Mouse (Mus musculus): ENCODE measurements around the gene Gm17349. TPM values are rescaled to one million over a fixed set of nuclear protein-coding genes. Genes with fewer than 3 reads are reported as not detected.
A peak's percentile ranks its signal among the peaks of the same experiment; 100 is the strongest.
"Not testable (repeated sequence)": the region's sequence is repeated elsewhere in the genome, so short reads cannot be mapped to it uniquely, and the experiment has no call there.

Gm17349 gene
- polyA plus RNA-seq, 1 experiment from 2014 or later = not detected

DNA sequence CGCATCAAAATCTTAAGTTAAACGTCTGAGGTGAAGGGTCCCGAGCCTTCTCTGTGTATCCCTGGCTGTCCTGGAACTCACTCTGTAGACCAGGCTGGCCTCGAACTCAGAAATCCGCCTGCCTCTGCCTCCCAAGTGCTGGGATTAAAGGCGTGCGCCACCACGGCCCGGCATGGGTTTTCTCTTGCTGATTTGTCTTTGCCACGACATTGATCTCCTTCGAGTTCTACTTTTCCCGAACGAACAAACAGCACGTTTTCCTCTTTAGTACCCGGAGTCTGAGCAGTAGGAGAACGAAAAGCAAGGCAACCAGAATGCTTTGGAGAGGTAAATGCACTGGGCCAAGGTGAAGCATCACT, 3.7 kb downstream of the Gm17349 start:
- H3K27ac ChIP-seq (replicated peaks; ENCODE audit: low read depth, low read length) = peak overlapping the region; percentile 92; the same call in 1 of the 2 replicates
- H3K4me3 ChIP-seq (ENCODE audit: low read depth, low read length) = peak overlapping the region; percentile 74
- not testable (repeated sequence) for H3K27me3 ChIP-seq (ENCODE audit: control insufficient read depth, insufficient read depth, low read length); H3K9ac ChIP-seq (ENCODE audit: low read length); DNase-seq (ENCODE audit: low spot score); ATAC-seq (ENCODE audit: insufficient number of reproducible peaks, low FRiP score, low TSS enrichment, low read depth); H3K9me3 ChIP-seq (ENCODE audit: control insufficient read depth, low read length)
- H3K4me1 ChIP-seq (ENCODE audit: control insufficient read depth, insufficient read depth, low read length) = peaks cover 18% of the 10 kb centered on the region
- peak overlapping the region; percentile 18; the same call in 1 of the 2 replicates for H3K4me2 ChIP-seq (ENCODE audit: low read depth, severe bottlenecking)
- 50% methylated on average over 16 of the region's 16 CpGs for WGBS
- H3K36me3 ChIP-seq (ENCODE audit: control insufficient read depth, insufficient read depth, low read length) = peaks cover 10% of the 10 kb centered on the region

DNA sequence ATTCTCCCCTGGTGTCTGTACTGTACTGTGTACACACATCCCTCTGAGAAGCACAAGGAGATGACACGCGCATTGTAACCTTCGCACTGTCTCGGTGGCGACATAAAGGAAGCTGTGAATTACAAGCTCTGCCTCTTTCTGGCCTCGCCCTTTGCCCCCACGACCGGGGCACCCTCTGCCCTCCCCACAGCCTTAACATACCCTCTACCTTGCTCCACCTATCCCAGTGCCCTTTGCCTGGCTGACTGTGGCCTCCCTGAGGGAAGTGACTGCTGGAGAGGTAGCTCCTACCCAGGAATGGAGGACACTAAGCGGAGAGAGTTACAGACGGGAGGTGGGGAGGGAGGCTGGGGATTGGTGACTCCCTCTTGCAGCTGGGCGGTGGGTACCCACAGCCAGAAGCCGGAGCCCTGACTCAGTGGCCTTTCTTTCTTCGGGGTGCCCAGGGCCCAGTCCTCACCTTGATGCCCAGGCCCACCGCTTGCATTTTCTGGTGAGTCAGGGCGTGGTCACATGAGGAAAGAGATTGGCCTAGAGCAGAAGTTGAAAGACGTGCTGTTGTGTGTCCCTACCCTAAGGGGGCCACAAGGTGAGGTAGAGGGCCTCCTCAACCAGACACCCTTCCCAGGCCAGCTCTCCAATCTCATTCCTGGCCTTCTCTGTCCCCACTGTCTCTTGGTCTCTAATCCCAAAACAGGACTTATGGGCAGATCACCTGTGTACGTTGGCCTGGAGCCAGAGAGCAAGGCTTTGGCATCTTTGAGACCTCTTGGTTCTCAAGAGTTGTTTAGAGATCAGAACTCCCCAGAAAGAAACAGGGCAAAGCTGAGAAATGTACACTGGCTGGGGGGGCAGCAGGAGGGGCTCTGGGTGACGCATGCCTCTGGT, 4.8 kb downstream of the Gm17349 start:
- Histone ChIP-seq H3K9me3 (ENCODE audit: control insufficient read depth, low read length) (no peaks in the 10 kb centered on the region), H3K36me3 (ENCODE audit: control insufficient read depth, insufficient read depth, low read length) (peaks cover 6% of the 10 kb centered on the region), H3K9ac (ENCODE audit: low read length) (no peak overlapping the region), H3K4me1 (ENCODE audit: control insufficient read depth, insufficient read depth, low read length) (peaks cover 18% of the 10 kb centered on the region), H3K27ac (replicated peaks; ENCODE audit: low read depth, low read length) (no peak overlapping the region), H3K27me3 (ENCODE audit: control insufficient read depth, insufficient read depth, low read length) (peaks cover 4% of the 10 kb centered on the region; the same call in 1 of the 2 replicates), H3K4me2 (ENCODE audit: low read depth, severe bottlenecking) (no peak overlapping the region), H3K4me3 (ENCODE audit: low read depth, low read length) (no peak overlapping the region)
- DNase-seq (ENCODE audit: low spot score) (no peak), ATAC-seq (ENCODE audit: insufficient number of reproducible peaks, low FRiP score, low TSS enrichment, low read depth) (no peak)
- WGBS = 88% methylated on average over 18 of the region's 18 CpGs

DNA sequence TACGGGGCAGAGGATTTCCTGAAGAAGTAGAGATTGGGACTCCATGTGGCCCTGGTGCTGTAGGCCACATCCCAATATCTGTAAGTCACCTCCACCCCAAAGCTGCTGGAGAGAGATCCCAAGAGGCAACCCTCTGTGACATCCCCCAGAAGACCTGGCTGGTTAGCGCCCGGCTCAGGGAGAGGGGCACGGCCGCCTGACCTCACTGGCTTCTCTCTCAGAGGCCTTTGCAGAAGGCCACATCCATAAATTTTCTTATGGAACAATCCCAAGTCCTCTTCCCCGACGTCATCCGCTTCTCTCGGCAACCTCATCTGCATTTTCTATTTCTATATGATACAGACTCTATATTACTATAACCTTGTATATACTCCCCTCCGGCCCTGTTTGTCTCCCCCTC, 5.6 kb downstream of the Gm17349 start:
- H3K4me1 ChIP-seq (ENCODE audit: control insufficient read depth, insufficient read depth, low read length) = peaks cover 17% of the 10 kb centered on the region
- H3K27me3 ChIP-seq (ENCODE audit: control insufficient read depth, insufficient read depth, low read length) = peaks cover 4% of the 10 kb centered on the region; the same call in 1 of the 2 replicates
- H3K4me3 ChIP-seq (ENCODE audit: low read depth, low read length) = no peak overlapping the region
- no peaks in the 10 kb centered on the region for H3K9me3 ChIP-seq (ENCODE audit: control insufficient read depth, low read length)
- H3K4me2 ChIP-seq (ENCODE audit: low read depth, severe bottlenecking) = no peak overlapping the region
- H3K36me3 ChIP-seq (ENCODE audit: control insufficient read depth, insufficient read depth, low read length) = peaks cover 4% of the 10 kb centered on the region
- 83% methylated on average over 10 of the region's 10 CpGs for WGBS
- no peak for ATAC-seq (ENCODE audit: insufficient number of reproducible peaks, low FRiP score, low TSS enrichment, low read depth)
- no peak overlapping the region for H3K27ac ChIP-seq (replicated peaks; ENCODE audit: low read depth, low read length)
- no peak for DNase-seq (ENCODE audit: low spot score)
- H3K9ac ChIP-seq (ENCODE audit: low read length) = no peak overlapping the region

DNA sequence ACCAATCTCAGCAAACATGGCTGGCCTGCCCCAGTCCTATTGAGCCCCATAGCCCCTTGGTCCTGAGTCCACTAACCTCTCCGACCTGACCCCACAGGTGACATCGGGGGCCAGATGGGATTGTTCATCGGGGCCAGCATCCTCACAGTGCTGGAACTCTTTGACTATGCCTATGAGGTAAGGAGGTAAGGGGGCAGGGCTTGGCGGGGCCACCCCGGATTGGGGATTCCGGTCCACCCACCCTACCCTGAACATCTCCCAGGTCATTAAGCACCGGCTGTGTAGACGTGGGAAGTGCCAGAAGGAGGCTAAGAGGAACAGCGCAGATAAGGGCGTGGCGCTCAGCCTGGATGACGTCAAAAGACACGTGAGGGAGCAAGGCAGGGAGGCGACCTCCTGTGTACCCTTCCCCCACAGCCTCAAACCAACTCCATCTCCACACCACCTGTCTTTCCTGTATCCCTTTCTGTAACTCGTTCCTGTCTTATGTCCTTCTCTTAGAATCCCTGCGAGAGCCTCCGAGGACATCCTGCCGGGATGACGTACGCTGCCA, 6.7 kb downstream of the Gm17349 start:
- Histone ChIP-seq H3K36me3 (ENCODE audit: control insufficient read depth, insufficient read depth, low read length) (peaks cover under 1% of the 10 kb centered on the region; the same call in 1 of the 2 replicates), H3K27me3 (ENCODE audit: control insufficient read depth, insufficient read depth, low read length) (peaks cover 4% of the 10 kb centered on the region; the same call in 1 of the 2 replicates), H3K4me2 (ENCODE audit: low read depth, severe bottlenecking) (no peak overlapping the region), H3K9me3 (ENCODE audit: control insufficient read depth, low read length) (no peaks in the 10 kb centered on the region), H3K27ac (replicated peaks; ENCODE audit: low read depth, low read length) (no peak overlapping the region), H3K4me1 (ENCODE audit: control insufficient read depth, insufficient read depth, low read length) (peaks cover 11% of the 10 kb centered on the region), H3K9ac (ENCODE audit: low read length) (no peak overlapping the region), H3K4me3 (ENCODE audit: low read depth, low read length) (no peak overlapping the region)
- no peak for ATAC-seq (ENCODE audit: insufficient number of reproducible peaks, low FRiP score, low TSS enrichment, low read depth)
- WGBS = 32% methylated on average over 20 of the region's 20 CpGs
- no peak for DNase-seq (ENCODE audit: low spot score)

DNA sequence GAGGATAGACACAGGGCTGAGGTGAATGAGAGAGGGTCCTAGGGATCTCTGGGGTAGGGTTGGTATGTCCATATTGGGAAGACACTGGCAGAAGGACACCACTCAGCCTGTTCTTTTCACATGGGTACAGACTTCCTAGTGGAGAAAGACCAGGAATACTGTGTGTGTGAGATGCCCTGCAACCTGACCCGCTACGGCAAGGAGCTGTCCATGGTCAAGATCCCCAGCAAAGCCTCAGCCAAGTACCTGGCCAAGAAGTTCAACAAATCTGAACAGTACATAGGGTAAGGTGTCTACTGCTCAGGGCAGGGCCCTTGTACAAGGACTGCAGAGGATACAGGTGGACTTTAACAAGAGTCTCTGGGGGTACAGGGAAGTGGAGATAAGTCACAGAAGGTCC, 8.0 kb downstream of the Gm17349 start:
- WGBS = 29% methylated on average over 2 of the region's 2 CpGs

DNA sequence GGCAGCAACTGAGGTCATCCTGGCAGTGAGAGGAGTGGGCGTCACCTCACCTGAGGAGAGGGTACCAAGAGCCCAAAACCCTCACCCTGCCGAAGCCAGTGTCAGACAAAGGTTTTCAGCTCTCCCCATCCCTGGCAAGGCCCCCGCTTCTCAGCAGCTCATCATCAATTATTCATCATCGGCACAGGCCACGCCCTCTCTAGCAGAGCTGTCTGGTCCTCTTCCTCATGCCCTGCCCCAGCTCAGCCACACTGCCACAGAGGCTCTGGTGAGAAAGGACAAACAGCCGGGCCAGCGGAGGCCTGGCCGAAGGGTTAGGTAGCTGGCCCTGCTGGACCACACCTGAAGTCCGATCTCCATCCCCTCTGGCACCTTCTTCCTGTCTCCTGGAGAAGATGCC, 13.3 kb downstream of the Gm17349 start:
- ATAC-seq (ENCODE audit: insufficient number of reproducible peaks, low FRiP score, low TSS enrichment, low read depth) = no peak
- H3K4me2 ChIP-seq (ENCODE audit: low read depth, severe bottlenecking) = no peak overlapping the region
- DNase-seq (ENCODE audit: low spot score) = no peak
- 0 out of 2 replicates have a peak, but pooled peaks cover 4% of the 10 kb centered on the region for H3K4me1 ChIP-seq (ENCODE audit: control insufficient read depth, insufficient read depth, low read length)
- H3K27me3 ChIP-seq (ENCODE audit: control insufficient read depth, insufficient read depth, low read length) = peaks cover 6% of the 10 kb centered on the region; the same call in 1 of the 2 replicates
- H3K9ac ChIP-seq (ENCODE audit: low read length) = no peak overlapping the region
- no peaks in the 10 kb centered on the region for H3K36me3 ChIP-seq (ENCODE audit: control insufficient read depth, insufficient read depth, low read length)
- WGBS = 53% methylated on average over 9 of the region's 9 CpGs
- no peaks in the 10 kb centered on the region for H3K9me3 ChIP-seq (ENCODE audit: control insufficient read depth, low read length)
- no peak overlapping the region for H3K4me3 ChIP-seq (ENCODE audit: low read depth, low read length)
- no peak overlapping the region for H3K27ac ChIP-seq (replicated peaks; ENCODE audit: low read depth, low read length)

More for the DNA sequence above, 8.0 kb downstream of the Gm17349 start:
- H3K9me3 ChIP-seq (ENCODE audit: control insufficient read depth, low read length) = no peaks in the 10 kb centered on the region
- ATAC-seq (ENCODE audit: insufficient number of reproducible peaks, low FRiP score, low TSS enrichment, low read depth) (no peak), DNase-seq (ENCODE audit: low spot score) (peak; percentile 51)
- 0 out of 2 replicates have a peak, but pooled peaks cover 3% of the 10 kb centered on the region for H3K4me1 ChIP-seq (ENCODE audit: control insufficient read depth, insufficient read depth, low read length)
- H3K36me3 ChIP-seq (ENCODE audit: control insufficient read depth, insufficient read depth, low read length) = no peaks in the 10 kb centered on the region
- H3K4me3 ChIP-seq (ENCODE audit: low read depth, low read length) = no peak overlapping the region
- no peak overlapping the region for H3K9ac ChIP-seq (ENCODE audit: low read length)
- no peak overlapping the region for H3K4me2 ChIP-seq (ENCODE audit: low read depth, severe bottlenecking)
- no peak overlapping the region for H3K27ac ChIP-seq (replicated peaks; ENCODE audit: low read depth, low read length)
- peaks cover 4% of the 10 kb centered on the region; the same call in 1 of the 2 replicates for H3K27me3 ChIP-seq (ENCODE audit: control insufficient read depth, insufficient read depth, low read length)

DNA sequence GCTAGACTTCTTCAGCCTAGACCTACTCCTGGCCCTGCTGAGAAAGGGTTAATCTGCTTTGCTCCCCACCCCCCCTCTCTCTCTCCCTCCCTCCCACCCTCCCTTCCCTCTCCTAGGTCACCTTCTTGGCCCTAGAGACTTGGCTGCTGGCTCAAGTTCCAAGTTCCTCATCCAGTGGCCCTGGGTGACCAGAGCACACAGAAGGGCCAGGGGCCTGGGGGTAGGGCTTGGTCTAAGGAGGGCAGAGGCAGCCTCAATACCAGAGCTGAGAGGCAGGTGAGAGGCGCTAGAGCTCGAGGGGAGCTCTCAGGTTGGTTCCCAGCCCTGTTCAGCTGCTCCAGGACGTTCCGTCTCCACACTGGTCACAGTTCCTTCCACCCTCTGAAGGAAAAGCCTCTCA, 14.4 kb downstream of the Gm17349 start:
- DNase-seq (ENCODE audit: low spot score) (no peak), ATAC-seq (ENCODE audit: insufficient number of reproducible peaks, low FRiP score, low TSS enrichment, low read depth) (no peak)
- no peak overlapping the region for H3K4me2 ChIP-seq (ENCODE audit: low read depth, severe bottlenecking)
- no peak overlapping the region for H3K27ac ChIP-seq (replicated peaks; ENCODE audit: low read depth, low read length)
- H3K27me3 ChIP-seq (ENCODE audit: control insufficient read depth, insufficient read depth, low read length) = peaks cover 4% of the 10 kb centered on the region; the same call in 1 of the 2 replicates
- H3K9me3 ChIP-seq (ENCODE audit: control insufficient read depth, low read length) = no peaks in the 10 kb centered on the region
- H3K4me1 ChIP-seq (ENCODE audit: control insufficient read depth, insufficient read depth, low read length) = 0 out of 2 replicates have a peak, but pooled peaks cover 4% of the 10 kb centered on the region
- WGBS = 9% methylated on average over 4 of the region's 4 CpGs
- H3K4me3 ChIP-seq (ENCODE audit: low read depth, low read length) = no peak overlapping the region
- no peak overlapping the region for H3K9ac ChIP-seq (ENCODE audit: low read length)
- H3K36me3 ChIP-seq (ENCODE audit: control insufficient read depth, insufficient read depth, low read length) = no peaks in the 10 kb centered on the region

DNA sequence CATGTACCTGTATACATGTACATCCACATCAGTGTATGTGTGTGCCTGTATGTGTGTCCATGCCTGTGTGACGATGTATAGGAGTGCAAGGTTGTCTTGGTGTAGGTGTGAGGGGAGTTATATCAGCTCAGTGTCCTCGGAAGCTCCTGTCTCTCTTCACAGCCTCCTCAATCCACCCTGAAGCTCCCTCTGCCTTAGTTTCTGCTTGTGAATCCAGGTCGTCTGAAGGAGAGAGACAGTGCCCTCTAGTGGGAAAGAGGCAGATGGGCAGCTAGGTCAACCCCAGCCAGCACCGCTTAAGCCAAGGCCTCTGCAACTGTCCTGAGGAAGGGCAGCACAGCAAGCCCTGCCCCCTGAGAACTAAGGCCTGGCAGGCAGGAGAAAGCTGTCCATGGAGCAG, 16.6 kb downstream of the Gm17349 start:
- Histone ChIP-seq H3K4me2 (ENCODE audit: low read depth, severe bottlenecking) (no peak overlapping the region), H3K9ac (ENCODE audit: low read length) (no peak overlapping the region), H3K9me3 (ENCODE audit: control insufficient read depth, low read length) (no peaks in the 10 kb centered on the region), H3K4me1 (ENCODE audit: control insufficient read depth, insufficient read depth, low read length) (0 out of 2 replicates have a peak, but pooled peaks cover 4% of the 10 kb centered on the region), H3K36me3 (ENCODE audit: control insufficient read depth, insufficient read depth, low read length) (no peaks in the 10 kb centered on the region), H3K27ac (replicated peaks; ENCODE audit: low read depth, low read length) (no peak overlapping the region), H3K27me3 (ENCODE audit: control insufficient read depth, insufficient read depth, low read length) (peaks cover 4% of the 10 kb centered on the region; the same call in 1 of the 2 replicates), H3K4me3 (ENCODE audit: low read depth, low read length) (no peak overlapping the region)
- ATAC-seq (ENCODE audit: insufficient number of reproducible peaks, low FRiP score, low TSS enrichment, low read depth) (0 out of 2 replicates have a peak, but pooled peaks have one; percentile 31), DNase-seq (ENCODE audit: low spot score) (peak; percentile 75)
- WGBS = 5% methylated on average over 4 of the region's 4 CpGs
